Mouse (Mus musculus) hindbrain, embryonic 14.5 days (tissue): ENCODE measurements around the gene Tpgs1. TPM values are rescaled to one million over a fixed set of nuclear protein-coding genes. Genes with fewer than 3 reads are reported as not detected.
A peak's percentile ranks its signal among the peaks of the same experiment; 100 is the strongest.

ENCODE experiments used
- ATAC-seq: fragments of 200-750 bp; cut with Nextera tagmentation; 2 replicates; pipeline ENCODE4 v1.8.0; 2017; ENCODE audit warnings: moderate number of reproducible peaks, mild to moderate bottlenecking, moderate TSS enrichment, moderate library complexity; ENCODE audit not compliant: low FRiP score
- DNase-seq: peaks from one replicate; pipeline ENCODE4 v3.0.0-alpha.2; 2015; ENCODE audit warnings: low spot score
- H3K27ac ChIP-seq: fragments of 300-500 bp; sonication (generic); 2 replicates; pipeline ENCODE4 v1.5.1; 2014; ENCODE audit warnings: mild to moderate bottlenecking, moderate library complexity
- H3K27me3 ChIP-seq: fragments of 300-500 bp; sonication (generic); 2 replicates; pipeline ENCODE4 v1.6.1; 2014; ENCODE audit warnings: mild to moderate bottlenecking, low read length, mixed read lengths; ENCODE audit not compliant: control insufficient read depth, insufficient read depth
- H3K36me3 ChIP-seq: fragments of 300-500 bp; sonication (generic); replicated peaks from 2 replicates; pipeline ENCODE4 v1.6.1; 2014; ENCODE audit not compliant: control insufficient read depth, insufficient read depth
- H3K4me1 ChIP-seq: fragments of 300-500 bp; sonication (generic); replicated peaks from 2 replicates; pipeline ENCODE4 v1.6.1; 2014; ENCODE audit warnings: antibody characterized with exemption, low read length, mixed read lengths; ENCODE audit not compliant: control insufficient read depth, insufficient read depth
- H3K4me2 ChIP-seq: fragments of 300-500 bp; sonication (generic); replicated peaks from 2 replicates; pipeline ENCODE4 v1.6.1; 2014; ENCODE audit warnings: mild to moderate bottlenecking, moderate library complexity
- H3K4me3 ChIP-seq: fragments of 300-500 bp; sonication (generic); replicated peaks from 2 replicates; pipeline ENCODE4 v1.5.1; 2014; ENCODE audit warnings: mild to moderate bottlenecking, low read length
- H3K9ac ChIP-seq: fragments of 300-500 bp; sonication (generic); 2 replicates; pipeline ENCODE4 v1.6.1; 2014
- H3K9me3 ChIP-seq: fragments of 300-500 bp; sonication (generic); 2 replicates; pipeline ENCODE4 v1.6.1; 2016; ENCODE audit warnings: low read length; ENCODE audit not compliant: control insufficient read depth
- WGBS: fragments of 180-500 bp; shearing (Covaris S2); extraction: QIAGEN DNeasy Blood & Tissue Kit; methylation state at CpG from one replicate; pipeline ENCODE4 v1.1.7; 2014; 5-methylcytosine and 5-hydroxymethylcytosine counted together
- polyA plus RNA-seq: library from polyadenylated mRNA; unstranded; fragments of >200 nt; fragmentation: Nextera tagmentation; extraction: Ambion mirVana; gene quantifications from 2 replicates; pipeline ENCODE4 v1.2.1, GENCODE M21; 2014

The Tpgs1 gene
- polyA plus RNA-seq, 1 experiment from 2014 or later, result 108 TPM

GRCm38 (mm10) chr10:79661861-79662260, 7.3 kb upstream of the Tpgs1 start:
- no peaks in the 10 kb centered on the region for H3K9me3 ChIP-seq
- H3K4me2 ChIP-seq, result no peak overlapping the region
- DNase-seq (no peak), ATAC-seq (no peak)
- no peak overlapping the region for H3K4me3 ChIP-seq
- H3K36me3 ChIP-seq, result no peaks in the 10 kb centered on the region
- no peak overlapping the region for H3K9ac ChIP-seq
- no peaks in the 10 kb centered on the region for H3K4me1 ChIP-seq
- H3K27ac ChIP-seq, result no peak overlapping the region
- no peaks in the 10 kb centered on the region for H3K27me3 ChIP-seq
- 41% methylated on average over 3 of the region's 3 CpGs for WGBS

GRCm38 (mm10) chr10:79664131-79664665, 5.0 kb upstream of the Tpgs1 start, which contains the start of gene Madcam1:
Gene Madcam1, plus strand, starts transcription at chr10:79664559.
- Histone ChIP-seq H3K4me3 (no peak within 1 kb of the TSS), H3K36me3 (no peaks in the 10 kb centered on the region), H3K27me3 (no peaks in the 10 kb centered on the region), H3K27ac (no peak within 1 kb of the TSS), H3K4me1 (peaks cover 6% of the 10 kb centered on the region; the same call in 1 of the 2 replicates), H3K9me3 (no peaks in the 10 kb centered on the region), H3K4me2 (no peak within 1 kb of the TSS), H3K9ac (no peak within 1 kb of the TSS)
- WGBS, result 14% methylated on average over 13 of the region's 13 CpGs
- no peak for ATAC-seq
- DNase-seq, result peak; percentile 71

- H3K4me1 ChIP-seq, result peaks cover 6% of the 10 kb centered on the region; the same call in 1 of the 2 replicates
- H3K4me3 ChIP-seq, result no peak overlapping the region
- no peak overlapping the region for H3K9ac ChIP-seq
- H3K27me3 ChIP-seq, result no peaks in the 10 kb centered on the region
- no peaks in the 10 kb centered on the region for H3K9me3 ChIP-seq
- ATAC-seq (no peak), DNase-seq (no peak)
- no peak overlapping the region for H3K27ac ChIP-seq
- no peaks in the 10 kb centered on the region for H3K36me3 ChIP-seq
- H3K4me2 ChIP-seq, result no peak overlapping the region
- WGBS, result 80% methylated on average over 8 of the region's 8 CpGs
Observed at GRCm38 (mm10) chr10:79665051-79665450, 4.1 kb upstream of the Tpgs1 start.

GRCm38 (mm10) chr10:79666493-79666892, 2.7 kb upstream of the Tpgs1 start:
- ATAC-seq (no peak), DNase-seq (no peak)
- no peak overlapping the region for H3K4me3 ChIP-seq
- no peak overlapping the region for H3K4me2 ChIP-seq
- no peak overlapping the region for H3K27ac ChIP-seq
- 76% methylated on average over 9 of the region's 9 CpGs for WGBS
- H3K9ac ChIP-seq, result no peak overlapping the region
- H3K36me3 ChIP-seq, result no peaks in the 10 kb centered on the region
- no peaks in the 10 kb centered on the region for H3K27me3 ChIP-seq
- no peaks in the 10 kb centered on the region for H3K9me3 ChIP-seq
- peaks cover 18% of the 10 kb centered on the region for H3K4me1 ChIP-seq

- ATAC-seq, result no peak
- 83% methylated on average over 5 of the region's 5 CpGs for WGBS
- no peak for DNase-seq
- Histone ChIP-seq H3K27ac (peak overlapping the region; percentile 99), H3K4me1 (peaks cover 18% of the 10 kb centered on the region), H3K27me3 (no peaks in the 10 kb centered on the region), H3K4me2 (peak overlapping the region; percentile 93), H3K4me3 (peak overlapping the region; percentile 100; the same call in 1 of the 2 replicates), H3K9ac (peak overlapping the region; percentile 98), H3K9me3 (no peaks in the 10 kb centered on the region), H3K36me3 (no peaks in the 10 kb centered on the region)
Observed at GRCm38 (mm10) chr10:79668076-79668475, 1.1 kb upstream of the Tpgs1 start.

GRCm38 (mm10) chr10:79669576-79670057, 448 bp downstream of the Tpgs1 start:
- H3K27ac ChIP-seq, result peak overlapping the region; percentile 99
- H3K4me2 ChIP-seq, result peak overlapping the region; percentile 93
- peak; percentile 85 for DNase-seq
- H3K9ac ChIP-seq, result peak overlapping the region; percentile 98
- no peaks in the 10 kb centered on the region for H3K9me3 ChIP-seq
- no peaks in the 10 kb centered on the region for H3K27me3 ChIP-seq
- ATAC-seq, result peak; percentile 70
- H3K4me3 ChIP-seq, result peak overlapping the region; percentile 100
- under 1% methylated on average over 47 of the region's 47 CpGs for WGBS
- H3K4me1 ChIP-seq, result peaks cover 18% of the 10 kb centered on the region
- 0 out of 2 replicates have a peak, but pooled peaks cover under 1% of the 10 kb centered on the region for H3K36me3 ChIP-seq

GRCm38 (mm10) chr10:79670071-79670888, 1.1 kb downstream of the Tpgs1 start:
- Histone ChIP-seq H3K36me3 (0 out of 2 replicates have a peak, but pooled peaks cover 6% of the 10 kb centered on the region), H3K9ac (peak overlapping the region; percentile 98)
- 36% methylated on average over 15 of the region's 15 CpGs for WGBS

GRCm38 (mm10) chr10:79671396-79672087, 2.4 kb downstream of the Tpgs1 start:
- no peak overlapping the region for H3K27ac ChIP-seq
- no peak overlapping the region for H3K9ac ChIP-seq
- ATAC-seq (no peak), DNase-seq (no peak)
- WGBS, result 67% methylated on average over 6 of the region's 6 CpGs
- no peak overlapping the region for H3K4me3 ChIP-seq
- H3K4me1 ChIP-seq, result peaks cover 18% of the 10 kb centered on the region
- no peaks in the 10 kb centered on the region for H3K27me3 ChIP-seq
- H3K4me2 ChIP-seq, result peak overlapping the region; percentile 93; the same call in 1 of the 2 replicates
- peaks cover 16% of the 10 kb centered on the region for H3K36me3 ChIP-seq
- H3K9me3 ChIP-seq, result no peaks in the 10 kb centered on the region

More at GRCm38 (mm10) chr10:79670071-79670888, 1.1 kb downstream of the Tpgs1 start:
- Histone ChIP-seq H3K4me2 (peak overlapping the region; percentile 93), H3K27ac (peak overlapping the region; percentile 99), H3K4me1 (peaks cover 18% of the 10 kb centered on the region), H3K9me3 (no peaks in the 10 kb centered on the region), H3K4me3 (peak overlapping the region; percentile 100), H3K27me3 (no peaks in the 10 kb centered on the region)
- no peak for DNase-seq
- peak; percentile 29; the same call in 1 of the 2 replicates for ATAC-seq

GRCm38 (mm10) chr10:79672088-79672455, 2.9 kb downstream of the Tpgs1 start:
- no peak overlapping the region for H3K4me2 ChIP-seq
- 62% methylated on average over 3 of the region's 3 CpGs for WGBS
- H3K27ac ChIP-seq, result no peak overlapping the region
- no peaks in the 10 kb centered on the region for H3K9me3 ChIP-seq
- DNase-seq, result no peak
- peaks cover 18% of the 10 kb centered on the region for H3K4me1 ChIP-seq
- ATAC-seq, result no peak
- no peak overlapping the region for H3K4me3 ChIP-seq
- H3K27me3 ChIP-seq, result no peaks in the 10 kb centered on the region
- H3K9ac ChIP-seq, result no peak overlapping the region
- H3K36me3 ChIP-seq, result peaks cover 17% of the 10 kb centered on the region
